Mouse (Mus musculus) ES-Bruce4 (cell line): ENCODE results near the gene Pnpla2. TPM values are rescaled to one million over a fixed set of nuclear protein-coding genes. Genes with fewer than 3 reads are reported as not detected.

Source experiments
- H3K27ac ChIP-seq: 2 replicates; pipeline ENCODE4 v1.5.1; 2012; ENCODE audit warnings: low read length, inconsistent platforms; ENCODE audit not compliant: insufficient read depth
- H3K27me3 ChIP-seq: 2 replicates; pipeline ENCODE4 v1.6.1; 2012; ENCODE audit warnings: mild to moderate bottlenecking, low read length, inconsistent platforms; ENCODE audit not compliant: control insufficient read depth, poor library complexity, insufficient read depth, severe bottlenecking
- H3K36me3 ChIP-seq: 2 replicates; pipeline ENCODE4 v1.6.1; 2012; ENCODE audit warnings: inconsistent platforms, mild to moderate bottlenecking, low read length, moderate library complexity; ENCODE audit not compliant: control insufficient read depth, poor library complexity, insufficient read depth, severe bottlenecking
- H3K4me1 ChIP-seq: one replicate; pipeline ENCODE4 v1.8.1; 2011; ENCODE audit warnings: low read length; ENCODE audit not compliant: control insufficient read depth, insufficient read depth
- H3K4me3 ChIP-seq: 2 replicates; pipeline ENCODE4 v1.5.1; 2011; ENCODE audit warnings: low read depth, mild to moderate bottlenecking, low read length
- H3K9ac ChIP-seq: 2 replicates; pipeline ENCODE4 v1.6.1; 2012; ENCODE audit warnings: low read depth, mild to moderate bottlenecking, inconsistent platforms; ENCODE audit not compliant: poor library complexity, severe bottlenecking
- H3K9me3 ChIP-seq: replicated peaks from 2 replicates; pipeline ENCODE4 v1.6.1; 2012; ENCODE audit warnings: mild to moderate bottlenecking, low read length, inconsistent platforms; ENCODE audit not compliant: control insufficient read depth, poor library complexity, insufficient read depth, severe bottlenecking
- CTCF ChIP-seq: IDR thresholded peaks from one replicate; pipeline ENCODE4 v1.8.1; 2011; ENCODE audit warnings: low read depth, low read length
- EP300 ChIP-seq: IDR thresholded peaks from 2 replicates; pipeline ENCODE4 v1.6.1; 2011; ENCODE audit warnings: low read depth, low read length; ENCODE audit not compliant: insufficient read depth
- POLR2A ChIP-seq: IDR thresholded peaks from one replicate; pipeline ENCODE4 v1.8.1; 2011; ENCODE audit warnings: low read length; ENCODE audit not compliant: insufficient read depth
- polyA plus RNA-seq: library from polyadenylated mRNA; stranded (reverse); fragments of >200 nt; gene quantifications from 2 replicates; pipeline ENCODE4 v1.2.4, GENCODE M21; 2011; ENCODE audit warnings: low read depth; ENCODE audit not compliant: missing spikeins, insufficient read depth, insufficient read length

The Pnpla2 gene
- polyA plus RNA-seq, 1 experiment: 33.3 TPM

DNA sequence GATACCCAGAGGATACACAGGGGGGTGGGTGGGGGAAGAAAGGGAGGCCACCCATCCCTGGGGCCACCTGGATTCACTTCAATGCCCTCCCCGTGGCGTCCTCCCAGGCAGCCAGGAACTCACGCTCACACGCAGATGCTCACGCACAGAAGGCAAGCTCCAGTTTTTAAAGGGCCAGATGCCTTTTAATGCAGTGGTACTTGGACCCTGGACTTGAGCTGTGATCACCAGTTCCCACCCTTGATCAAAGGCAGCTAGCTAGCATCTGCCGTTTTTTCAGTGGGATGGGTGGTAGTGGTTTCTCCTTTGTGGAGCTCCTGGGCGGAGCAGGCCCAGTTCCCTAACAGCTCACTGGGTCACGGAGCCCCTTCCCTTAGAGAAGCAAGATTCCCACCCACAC lies 20.5 kb upstream of the Pnpla2 start:
- Histone ChIP-seq H3K9me3 (no peaks in the 10 kb centered on the region), H3K27ac (no peak overlapping the region), H3K27me3 (no peaks in the 10 kb centered on the region), H3K9ac (no peak overlapping the region), H3K36me3 (peaks cover 14% of the 10 kb centered on the region), H3K4me3 (peak overlapping the region; percentile 40; the same call in 1 of the 2 replicates), H3K4me1 (peaks cover 2% of the 10 kb centered on the region)
- TF ChIP-seq CTCF: no peak
- no peak for TF ChIP-seq POLR2A
- TF ChIP-seq EP300: no peak

DNA sequence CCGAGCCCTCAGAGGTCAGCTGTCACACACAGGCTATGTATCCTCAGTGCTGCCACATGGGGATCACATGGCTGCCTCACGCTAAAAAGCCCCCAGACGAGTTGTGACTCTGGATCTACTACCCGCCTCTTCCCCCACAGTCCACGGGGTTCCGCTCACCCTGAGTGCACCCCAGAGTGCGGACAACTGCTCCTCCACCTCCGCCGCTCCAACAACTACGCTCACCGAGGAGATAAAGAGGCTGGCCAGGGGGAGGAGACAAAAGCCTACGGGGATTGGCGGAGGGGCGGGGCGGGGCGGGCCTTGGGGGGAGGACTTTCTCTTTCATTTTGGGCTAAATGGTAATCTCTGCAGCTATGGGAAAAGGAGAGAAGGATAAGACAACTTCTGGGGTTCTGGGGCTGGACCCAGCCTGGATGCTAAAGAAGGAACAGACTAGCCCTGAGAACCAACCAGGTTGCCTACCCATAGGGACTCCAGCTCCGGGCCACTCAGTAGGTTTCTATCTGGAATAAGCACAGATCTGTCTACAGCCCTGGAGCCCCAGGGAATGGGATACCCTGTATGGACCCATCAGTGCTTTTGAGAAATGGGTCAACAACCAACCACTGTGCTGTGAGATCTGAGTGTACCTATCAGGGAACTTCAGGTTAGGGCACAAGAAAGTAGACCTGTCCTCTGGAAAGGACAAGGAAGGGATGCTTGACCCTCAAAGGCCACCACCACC lies 19.7 kb upstream of the Pnpla2 start:
- no peak overlapping the region for H3K9ac ChIP-seq
- H3K27me3 ChIP-seq: no peaks in the 10 kb centered on the region
- H3K4me3 ChIP-seq: peak overlapping the region; percentile 40
- H3K4me1 ChIP-seq: peaks cover 2% of the 10 kb centered on the region
- H3K27ac ChIP-seq: no peak overlapping the region
- H3K36me3 ChIP-seq: peaks cover 21% of the 10 kb centered on the region
- no peaks in the 10 kb centered on the region for H3K9me3 ChIP-seq
- TF ChIP-seq EP300 (no peak), POLR2A (no peak), CTCF (no peak)

DNA sequence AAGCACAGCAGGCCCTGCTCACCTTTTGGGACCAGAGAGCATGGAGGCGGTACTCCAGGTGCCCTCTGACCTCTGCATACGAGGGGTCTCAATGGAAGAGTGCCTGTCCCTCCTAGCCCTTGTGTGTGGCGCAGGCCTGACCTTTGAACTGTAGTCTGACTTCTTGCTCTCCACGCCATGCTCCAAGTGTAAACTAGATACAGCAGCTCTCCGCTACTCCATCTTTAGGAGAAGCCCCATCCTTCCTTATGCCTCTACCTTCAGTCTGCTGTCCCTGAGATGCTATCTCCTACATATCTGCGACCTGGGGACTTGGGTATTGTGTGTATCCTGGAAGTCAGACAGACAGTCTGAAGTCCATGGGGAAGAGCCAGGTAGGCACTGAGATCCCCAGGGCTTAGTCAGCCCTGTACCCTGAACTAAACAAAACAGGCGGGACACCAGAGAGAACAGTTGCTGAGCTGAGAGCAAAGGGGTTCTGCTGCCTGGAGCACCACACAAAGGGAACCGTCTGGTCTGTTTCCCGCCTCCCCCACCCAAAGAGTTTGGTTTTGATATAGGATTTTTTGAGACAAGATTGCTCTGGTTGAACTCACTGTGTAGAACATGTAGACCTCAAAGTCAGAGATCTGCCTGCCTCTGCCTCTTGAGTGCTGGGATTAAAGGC lies 19.0 kb upstream of the Pnpla2 start:
- TF ChIP-seq EP300: no peak
- no peak for TF ChIP-seq CTCF
- TF ChIP-seq POLR2A: no peak
- no peaks in the 10 kb centered on the region for H3K27me3 ChIP-seq
- H3K4me1 ChIP-seq: peaks cover 2% of the 10 kb centered on the region
- H3K36me3 ChIP-seq: peaks cover 25% of the 10 kb centered on the region
- no peaks in the 10 kb centered on the region for H3K9me3 ChIP-seq
- H3K4me3 ChIP-seq: no peak overlapping the region
- no peak overlapping the region for H3K9ac ChIP-seq
- H3K27ac ChIP-seq: no peak overlapping the region

DNA sequence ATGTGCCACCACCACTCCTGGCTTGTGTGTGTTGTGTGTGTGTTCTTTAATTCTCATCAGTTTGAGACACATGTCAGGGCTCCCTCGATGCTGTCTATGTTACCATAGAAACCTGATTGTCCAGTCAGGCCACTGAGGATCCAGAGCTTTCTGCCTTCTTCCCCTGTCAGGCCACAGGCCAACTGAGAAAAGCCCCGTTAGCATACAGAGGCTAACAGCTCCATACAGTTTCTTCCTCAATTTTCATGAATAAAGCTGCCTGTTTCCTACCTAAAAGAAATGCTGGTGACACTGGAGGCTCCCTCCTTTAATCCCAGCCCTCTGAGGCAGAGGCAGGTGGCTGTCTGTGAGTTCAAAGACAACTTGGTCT lies 18.5 kb upstream of the Pnpla2 start:
- TF ChIP-seq POLR2A: no peak
- no peak for TF ChIP-seq CTCF
- TF ChIP-seq EP300: no peak
- Histone ChIP-seq H3K9ac (peak overlapping the region; percentile 75), H3K36me3 (peaks cover 30% of the 10 kb centered on the region), H3K4me1 (peaks cover 2% of the 10 kb centered on the region), H3K9me3 (no peaks in the 10 kb centered on the region), H3K27ac (no peak overlapping the region), H3K27me3 (no peaks in the 10 kb centered on the region), H3K4me3 (no peak overlapping the region)

DNA sequence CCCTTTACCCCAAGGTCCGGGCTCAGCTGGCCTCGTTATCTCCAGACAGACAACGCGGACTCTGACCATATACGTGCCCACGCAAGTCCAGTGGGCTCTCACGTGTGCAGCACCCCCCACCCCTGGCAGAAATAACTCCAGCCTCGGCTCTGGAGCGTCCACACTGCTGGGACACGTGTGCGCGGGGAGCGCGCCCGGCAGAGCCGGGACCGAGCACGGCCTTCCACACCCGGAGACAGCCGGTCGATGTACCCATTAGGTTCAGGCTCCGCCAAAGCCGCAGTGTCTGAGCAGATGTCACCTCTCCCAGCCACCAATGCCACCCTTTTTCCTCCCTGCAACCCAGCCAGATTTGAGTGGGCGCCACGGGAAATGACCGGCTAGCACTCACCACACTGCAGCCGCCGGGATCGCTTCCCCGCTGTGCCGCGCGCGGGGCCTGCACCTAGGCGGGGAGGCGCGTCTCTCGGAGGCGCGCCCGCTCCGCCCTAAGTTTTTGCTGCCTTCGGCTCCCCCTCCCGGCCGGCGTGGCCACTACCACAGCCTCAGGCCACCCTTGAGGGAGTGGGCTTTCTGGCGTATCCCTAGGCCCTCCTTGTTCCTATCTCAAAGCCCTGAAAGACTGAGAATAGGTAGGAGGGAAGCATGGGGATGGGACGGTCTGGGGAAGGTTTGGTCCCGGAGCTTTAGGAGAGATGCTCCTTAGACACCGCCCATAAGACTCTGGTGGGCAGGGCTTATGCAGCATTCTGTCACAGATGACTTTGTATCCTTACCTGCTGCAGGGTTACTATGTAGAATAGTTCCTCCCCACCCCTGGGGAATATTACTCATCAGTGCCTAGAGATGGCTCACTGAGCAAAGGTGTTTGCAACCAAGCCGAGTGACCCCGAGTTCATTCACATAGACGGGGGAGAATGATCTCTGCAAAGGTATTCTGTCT lies 17.5 kb upstream of the Pnpla2 start, which contains the start of gene Slc25a22:
Slc25a22 (minus strand) TSS at position 715 of the 943 bp plus-strand sequence.
- H3K27ac ChIP-seq: no peak within 1 kb of the TSS
- H3K4me3 ChIP-seq: peak within 1 kb of the TSS; percentile 83
- peaks cover 2% of the 10 kb centered on the region for H3K4me1 ChIP-seq
- peaks cover 36% of the 10 kb centered on the region for H3K36me3 ChIP-seq
- peak within 1 kb of the TSS; percentile 75 for H3K9ac ChIP-seq
- no peaks in the 10 kb centered on the region for H3K27me3 ChIP-seq
- no peaks in the 10 kb centered on the region for H3K9me3 ChIP-seq
- TF ChIP-seq POLR2A (no peak), CTCF (peak; percentile 53)
